Mouse (Mus musculus): Measurements from ENCODE around the gene Erf. TPM values are rescaled to one million over a fixed set of nuclear protein-coding genes. Genes with fewer than 3 reads are reported as not detected.

Erf gene
- polyA plus RNA-seq, 1 experiment from 2014 or later: 7.8 TPM

GRCm38 (mm10) chr7:25232101-25232648 lies 18.4 kb downstream of the Erf start:
- 57% methylated on average over 5 of the region's 5 CpGs for WGBS
- H3K9me3 ChIP-seq (ENCODE audit: control insufficient read depth): no peaks in the 10 kb centered on the region
- H3K36me3 ChIP-seq (ENCODE audit: control insufficient read depth, insufficient read depth): peaks cover 69% of the 10 kb centered on the region
- H3K27me3 ChIP-seq (replicated peaks; ENCODE audit: control insufficient read depth, insufficient read depth, low read length): no peaks in the 10 kb centered on the region
- no peak overlapping the region for H3K4me3 ChIP-seq (ENCODE audit: low read depth, low read length)
- no peaks in the 10 kb centered on the region for H3K4me1 ChIP-seq (replicated peaks; ENCODE audit: control insufficient read depth, insufficient read depth, low read length)
- no peak for ATAC-seq
- H3K9ac ChIP-seq (ENCODE audit: low read depth, low read length): no peak overlapping the region
- no peak overlapping the region for H3K27ac ChIP-seq (ENCODE audit: low read depth, low read length)
- H3K4me2 ChIP-seq (replicated peaks; ENCODE audit: low read depth): no peak overlapping the region
- peak; percentile 36 for TF ChIP-seq CTCF (IDR thresholded peaks at IDR 0.05; ENCODE audit: low read depth)

- 81% methylated on average over 9 of the region's 9 CpGs for WGBS
- ATAC-seq: no peak
- Histone ChIP-seq H3K36me3 (ENCODE audit: control insufficient read depth, insufficient read depth) (peaks cover 83% of the 10 kb centered on the region), H3K9ac (ENCODE audit: low read depth, low read length) (no peak overlapping the region), H3K4me3 (ENCODE audit: low read depth, low read length) (no peak overlapping the region), H3K27ac (ENCODE audit: low read depth, low read length) (no peak overlapping the region), H3K9me3 (ENCODE audit: control insufficient read depth) (no peaks in the 10 kb centered on the region), H3K4me2 (replicated peaks; ENCODE audit: low read depth) (no peak overlapping the region), H3K27me3 (replicated peaks; ENCODE audit: control insufficient read depth, insufficient read depth, low read length) (no peaks in the 10 kb centered on the region), H3K4me1 (replicated peaks; ENCODE audit: control insufficient read depth, insufficient read depth, low read length) (no peaks in the 10 kb centered on the region)
- TF ChIP-seq CTCF (IDR thresholded peaks at IDR 0.05; ENCODE audit: low read depth): no peak
Measured at GRCm38 (mm10) chr7:25230690-25231285, 19.8 kb downstream of the Erf start.

- peaks cover 86% of the 10 kb centered on the region for H3K36me3 ChIP-seq (ENCODE audit: control insufficient read depth, insufficient read depth)
Measured at GRCm38 (mm10) chr7:25227523-25228300, 22.8 kb downstream of the Erf start.

DNA sequence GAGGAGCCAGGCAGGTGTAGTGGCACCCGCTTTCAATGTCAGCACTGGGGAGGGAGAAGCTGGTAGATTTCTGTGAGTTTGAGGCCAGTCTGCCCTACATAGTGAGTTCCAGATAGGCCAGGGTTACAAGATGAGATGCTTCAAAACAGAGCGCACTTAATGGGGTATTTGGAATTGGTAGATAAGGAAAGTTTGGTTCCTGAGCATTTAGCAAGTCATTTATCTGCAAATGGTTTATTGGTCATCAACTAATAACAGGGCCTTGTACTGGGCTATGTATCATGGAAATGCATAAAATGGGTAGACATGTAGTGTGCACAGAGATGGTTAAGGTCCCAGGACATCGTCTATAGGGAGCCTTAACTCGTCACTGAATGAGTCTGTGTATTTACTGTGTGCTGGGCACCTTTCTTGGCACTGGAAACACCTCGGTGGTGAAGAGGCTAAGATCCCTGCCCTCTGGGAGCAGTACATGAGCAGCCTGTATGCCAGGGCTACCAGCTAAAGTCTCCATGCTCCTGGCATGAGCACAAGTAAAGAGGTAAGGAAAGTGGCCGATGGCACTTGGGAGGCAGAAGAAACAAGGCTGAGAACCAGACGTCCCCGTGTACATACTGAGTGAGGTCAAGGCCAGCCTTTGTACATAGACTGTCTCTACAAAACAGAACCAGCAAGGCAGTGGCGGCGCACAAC lies 28.1 kb downstream of the Erf start:
- Histone ChIP-seq H3K4me3 (ENCODE audit: low read depth, low read length) (peak overlapping the region; percentile 76; the same call in 1 of the 2 replicates), H3K4me1 (replicated peaks; ENCODE audit: control insufficient read depth, insufficient read depth, low read length) (peaks cover 13% of the 10 kb centered on the region), H3K27me3 (replicated peaks; ENCODE audit: control insufficient read depth, insufficient read depth, low read length) (no peaks in the 10 kb centered on the region), H3K27ac (ENCODE audit: low read depth, low read length) (no peak overlapping the region), H3K36me3 (ENCODE audit: control insufficient read depth, insufficient read depth) (peaks cover 35% of the 10 kb centered on the region), H3K9ac (ENCODE audit: low read depth, low read length) (no peak overlapping the region), H3K9me3 (ENCODE audit: control insufficient read depth) (no peaks in the 10 kb centered on the region), H3K4me2 (replicated peaks; ENCODE audit: low read depth) (peak overlapping the region; percentile 90)
- ATAC-seq: no peak
- 80% methylated on average over 10 of the region's 10 CpGs for WGBS
- no peak for TF ChIP-seq CTCF (IDR thresholded peaks at IDR 0.05; ENCODE audit: low read depth)

More at GRCm38 (mm10) chr7:25227523-25228300, 22.8 kb downstream of the Erf start:
- TF ChIP-seq CTCF (IDR thresholded peaks at IDR 0.05; ENCODE audit: low read depth): no peak
- Histone ChIP-seq H3K9me3 (ENCODE audit: control insufficient read depth) (no peaks in the 10 kb centered on the region), H3K27me3 (replicated peaks; ENCODE audit: control insufficient read depth, insufficient read depth, low read length) (no peaks in the 10 kb centered on the region), H3K4me1 (replicated peaks; ENCODE audit: control insufficient read depth, insufficient read depth, low read length) (no peaks in the 10 kb centered on the region), H3K27ac (ENCODE audit: low read depth, low read length) (no peak overlapping the region), H3K4me3 (ENCODE audit: low read depth, low read length) (no peak overlapping the region), H3K4me2 (replicated peaks; ENCODE audit: low read depth) (no peak overlapping the region), H3K9ac (ENCODE audit: low read depth, low read length) (no peak overlapping the region)
- WGBS: 72% methylated on average over 1 of the region's 1 CpGs
- no peak for ATAC-seq

GRCm38 (mm10) chr7:25221102-25221883 lies 29.3 kb downstream of the Erf start, which contains the start of gene Zfp526:
Zfp526 (plus strand) TSS chr7:25221425.
- no peaks in the 10 kb centered on the region for H3K9me3 ChIP-seq (ENCODE audit: control insufficient read depth)
- H3K4me1 ChIP-seq (replicated peaks; ENCODE audit: control insufficient read depth, insufficient read depth, low read length): peaks cover 13% of the 10 kb centered on the region
- peak within 1 kb of the TSS; percentile 90 for H3K4me2 ChIP-seq (replicated peaks; ENCODE audit: low read depth)
- under 1% methylated on average over 45 of the region's 45 CpGs for WGBS
- peaks cover 25% of the 10 kb centered on the region for H3K36me3 ChIP-seq (ENCODE audit: control insufficient read depth, insufficient read depth)
- H3K9ac ChIP-seq (ENCODE audit: low read depth, low read length): peak within 1 kb of the TSS; percentile 66
- peak within 1 kb of the TSS; percentile 46 for H3K27ac ChIP-seq (ENCODE audit: low read depth, low read length)
- TF ChIP-seq CTCF (IDR thresholded peaks at IDR 0.05; ENCODE audit: low read depth): peak; percentile 50
- ATAC-seq: peak; percentile 85
- H3K4me3 ChIP-seq (ENCODE audit: low read depth, low read length): peak within 1 kb of the TSS; percentile 76
- no peaks in the 10 kb centered on the region for H3K27me3 ChIP-seq (replicated peaks; ENCODE audit: control insufficient read depth, insufficient read depth, low read length)
